Mouse (Mus musculus): Measurements from ENCODE around the gene Uqcr10.

DNA sequence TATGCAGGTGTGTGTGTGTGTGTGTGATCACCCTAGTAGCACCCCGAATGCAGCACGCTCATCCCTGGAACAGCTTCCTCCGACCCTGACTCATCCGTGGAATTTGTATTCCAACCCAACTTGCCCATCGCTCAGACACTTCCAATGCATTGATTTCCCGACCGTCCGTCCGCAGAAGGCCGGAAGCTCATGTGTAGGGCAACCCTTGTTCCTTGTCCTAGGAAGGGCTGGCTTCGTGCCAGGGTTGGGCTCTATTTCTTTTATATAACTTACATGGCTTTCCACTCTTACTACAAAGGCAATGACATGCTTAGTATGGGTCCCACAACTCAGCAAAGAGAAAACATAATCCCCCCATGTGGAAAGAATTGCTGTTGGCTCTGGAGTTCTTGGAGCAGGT, 12.0 kb downstream of the Uqcr10 start:
- TF ChIP-seq CTCF (IDR thresholded peaks at IDR 0.05; ENCODE audit: insufficient read depth, low read length): no peak
- TF ChIP-seq POLR2A (IDR thresholded peaks at IDR 0.05; ENCODE audit: borderline replicate concordance, extremely low read depth, low read depth, low read length): no peak
